Mouse (Mus musculus) WW6 (cell line): ENCODE data around the gene Hirip3.

ENCODE experiments used
- DNase-seq: peaks from one replicate; pipeline ENCODE4 v3.0.0-alpha.2; 2013; ENCODE audit warnings: low read depth, low spot score

The Hirip3 gene

GRCm38 (mm10) chr7:126905590-126905989 is 43.8 kb downstream of the Hirip3 start:
- no peak for DNase-seq

- DNase-seq = no peak
Observed at GRCm38 (mm10) chr7:126914844-126915243, 53.1 kb downstream of the Hirip3 start.
